Mouse (Mus musculus) ES-CJ7 (cell line): Measurements from ENCODE around the gene Slc12a9.

Experiments
- DNase-seq: peaks from one replicate; pipeline ENCODE4 v3.0.0; 2011; ENCODE audit warnings: low read depth, low spot score

Slc12a9 gene

DNA sequence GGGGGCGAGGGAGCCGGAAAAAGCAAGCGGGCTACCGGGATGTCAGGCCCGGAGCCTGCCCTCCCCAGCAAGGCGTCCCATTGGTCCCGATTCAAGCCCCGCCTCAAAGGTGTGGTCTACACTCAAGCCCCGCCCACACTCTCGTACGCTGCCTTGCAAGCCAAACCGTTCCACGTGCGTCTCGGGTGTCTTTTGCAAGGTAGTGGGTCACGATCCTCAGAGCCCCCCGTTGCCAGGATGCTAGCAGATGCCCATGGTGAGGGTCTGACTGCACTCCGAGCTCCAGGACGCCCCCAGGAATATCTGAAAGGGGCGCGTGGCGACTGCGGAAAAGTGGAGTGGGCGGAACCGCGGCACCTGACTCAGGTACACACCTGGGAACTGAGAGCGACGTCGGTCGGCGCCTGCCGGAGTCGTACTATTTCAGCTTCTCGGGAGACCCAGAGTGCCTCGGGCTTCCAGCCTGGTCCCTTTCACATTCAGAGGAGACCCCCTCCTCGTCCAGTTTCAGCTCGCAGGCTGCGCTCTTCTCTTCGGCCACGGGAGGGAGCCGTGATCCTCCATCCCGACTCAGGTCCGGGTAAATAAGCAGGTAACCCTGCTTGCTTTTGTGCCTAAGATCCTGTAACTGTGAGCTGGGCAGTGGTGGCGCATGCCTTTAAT, at the start of gene Slc12a9:
TSS of gene Slc12a9 (minus strand) at position 86 of the 663 bp plus-strand sequence.
- DNase-seq, result peak; percentile 96

DNA sequence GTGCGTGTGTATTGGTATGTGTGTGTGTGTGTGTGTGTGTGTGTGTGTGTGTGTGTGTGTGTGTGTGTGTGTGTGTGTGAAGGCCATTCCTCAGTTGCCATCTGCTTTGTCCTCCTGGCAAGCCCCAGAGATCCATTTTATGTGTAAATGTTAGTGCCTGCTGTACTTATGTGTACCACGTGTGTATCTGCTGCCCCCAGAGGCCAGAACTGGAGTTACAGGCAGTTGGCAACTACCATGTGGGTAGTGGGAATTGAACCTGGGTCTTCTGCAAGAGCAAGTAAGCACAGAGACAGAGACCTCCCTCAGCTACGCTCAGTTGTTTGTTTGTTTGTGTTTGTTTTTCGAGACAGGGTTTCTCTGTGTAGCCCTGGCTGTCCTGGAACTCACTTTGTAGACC, 47.8 kb upstream of the Slc12a9 start:
- DNase-seq, result peak; percentile 91

DNA sequence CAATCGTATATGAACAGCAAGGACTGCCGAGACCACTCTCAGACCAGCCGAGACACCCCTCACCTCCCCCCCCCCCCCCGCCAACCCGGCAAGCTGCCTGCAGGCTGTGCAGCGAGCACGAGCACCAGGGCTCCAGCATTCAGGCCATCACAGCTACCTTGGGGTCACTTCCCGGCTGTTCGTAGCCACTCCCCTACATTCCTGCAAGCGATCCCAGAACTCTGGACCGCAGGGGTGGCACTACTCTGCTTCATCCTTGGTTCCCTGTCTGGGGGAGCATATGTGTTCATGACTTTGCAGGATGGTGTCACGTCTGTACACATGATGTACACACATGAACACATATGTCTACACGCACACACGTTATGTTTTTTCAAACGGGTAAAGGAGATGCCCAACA, 44.2 kb upstream of the Slc12a9 start:
- no peak for DNase-seq

DNA sequence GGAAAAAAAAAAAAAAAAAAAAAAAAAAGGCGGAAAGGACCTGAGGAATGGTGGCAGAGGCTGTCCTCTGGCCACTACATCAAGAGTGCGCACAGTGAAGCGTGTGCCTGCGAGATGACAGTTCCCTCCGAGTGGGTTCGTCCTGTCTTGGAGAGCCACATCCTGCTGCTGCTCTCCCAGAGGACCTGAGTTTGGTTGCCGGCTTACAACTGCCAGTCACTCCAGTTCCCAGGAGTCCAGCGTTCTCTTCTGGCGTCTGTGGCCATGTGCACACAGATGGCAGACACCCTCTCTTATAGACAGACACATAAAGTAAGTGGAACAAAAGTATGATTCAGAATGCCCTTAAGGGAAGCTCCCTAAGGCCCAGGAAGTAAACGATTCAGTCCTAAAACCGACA, 43.8 kb upstream of the Slc12a9 start:
- no peak for DNase-seq

DNA sequence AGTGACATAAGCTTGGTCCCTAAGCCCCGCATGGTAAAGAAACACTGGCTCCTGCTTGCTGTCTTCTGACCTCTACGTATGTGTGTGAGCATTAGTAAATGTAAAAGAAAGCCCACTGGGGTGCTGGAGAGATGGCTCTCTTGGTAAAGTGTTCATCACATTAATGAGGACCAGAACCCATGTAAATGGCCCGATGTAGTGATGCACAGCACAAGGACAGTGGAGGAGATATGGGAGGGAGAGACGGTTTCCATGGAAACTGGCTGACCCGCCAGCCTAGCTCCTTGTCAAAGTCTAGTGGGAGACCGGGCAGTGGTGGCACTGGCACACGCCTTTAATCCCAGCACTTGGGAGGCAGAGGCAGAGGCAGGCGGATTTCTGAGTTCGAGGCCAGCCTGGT, 43.3 kb upstream of the Slc12a9 start:
- no peak for DNase-seq

DNA sequence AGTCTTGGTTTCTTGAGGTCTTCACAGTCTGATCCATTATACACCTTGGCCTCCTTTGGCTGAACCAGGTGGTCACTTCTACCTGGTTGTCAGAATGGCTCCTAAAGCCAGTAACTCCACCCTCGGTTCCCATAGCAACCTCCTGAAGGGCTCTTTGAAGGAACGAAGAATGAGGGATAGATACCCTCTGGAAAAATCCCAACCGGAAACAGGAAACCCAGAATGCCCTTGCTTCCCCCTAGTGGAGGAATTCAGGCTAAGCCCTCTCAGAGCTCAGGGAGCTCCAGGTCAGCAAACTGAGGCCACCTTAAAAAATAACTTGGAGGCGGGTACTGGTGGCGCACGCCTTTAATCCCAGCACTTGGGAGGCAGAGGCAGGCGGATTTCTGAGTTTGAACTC, 42.8 kb upstream of the Slc12a9 start:
- peak; percentile 87 for DNase-seq

DNA sequence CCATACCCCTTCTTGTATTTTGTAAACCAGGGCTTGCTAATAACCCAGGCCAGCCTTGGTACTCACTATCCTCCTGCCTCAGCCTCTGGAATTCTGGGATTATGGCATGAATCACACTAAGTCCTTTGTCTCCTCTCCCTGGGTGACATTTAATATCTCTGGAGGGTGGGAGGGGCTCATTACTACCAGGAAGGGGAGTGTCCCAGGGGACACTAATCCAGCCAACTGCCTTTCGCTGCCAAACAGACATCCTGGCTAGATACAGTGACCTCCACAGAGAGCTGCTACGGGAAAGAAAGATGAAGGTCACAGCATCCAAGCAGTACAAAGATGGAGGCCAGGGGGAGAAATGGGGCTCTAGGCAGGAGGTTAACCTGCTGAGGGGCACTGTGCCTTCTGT, 42.2 kb upstream of the Slc12a9 start:
- peak; percentile 39 for DNase-seq

DNA sequence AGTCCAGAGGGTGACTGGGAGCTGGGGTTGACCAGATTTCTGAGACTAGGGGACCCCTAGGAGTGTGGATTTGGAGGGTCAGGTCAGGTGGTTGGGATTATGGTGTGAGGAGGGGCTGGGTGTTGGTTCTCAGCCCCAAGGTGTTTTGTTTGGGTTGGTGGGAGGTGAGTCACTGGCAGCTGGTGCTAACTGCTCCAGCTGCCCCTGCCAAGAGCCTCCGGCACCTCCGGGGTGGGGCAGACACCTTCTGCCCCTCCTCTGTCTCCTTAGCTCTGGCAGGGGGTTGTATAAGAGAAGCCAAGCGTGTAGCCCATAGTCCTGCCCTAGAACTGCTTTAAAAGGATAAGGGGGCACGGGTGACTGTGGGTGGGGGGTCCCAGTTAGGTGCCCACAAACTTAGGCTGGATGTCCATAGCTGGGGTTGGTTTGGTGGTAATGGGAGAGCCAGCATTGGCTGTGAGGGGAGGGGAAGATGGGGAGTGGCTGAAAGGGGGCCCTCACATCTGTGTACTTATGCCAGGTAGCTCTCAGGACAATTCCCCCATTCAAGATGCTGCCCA, 41.2 kb upstream of the Slc12a9 start:
- DNase-seq, result no peak

DNA sequence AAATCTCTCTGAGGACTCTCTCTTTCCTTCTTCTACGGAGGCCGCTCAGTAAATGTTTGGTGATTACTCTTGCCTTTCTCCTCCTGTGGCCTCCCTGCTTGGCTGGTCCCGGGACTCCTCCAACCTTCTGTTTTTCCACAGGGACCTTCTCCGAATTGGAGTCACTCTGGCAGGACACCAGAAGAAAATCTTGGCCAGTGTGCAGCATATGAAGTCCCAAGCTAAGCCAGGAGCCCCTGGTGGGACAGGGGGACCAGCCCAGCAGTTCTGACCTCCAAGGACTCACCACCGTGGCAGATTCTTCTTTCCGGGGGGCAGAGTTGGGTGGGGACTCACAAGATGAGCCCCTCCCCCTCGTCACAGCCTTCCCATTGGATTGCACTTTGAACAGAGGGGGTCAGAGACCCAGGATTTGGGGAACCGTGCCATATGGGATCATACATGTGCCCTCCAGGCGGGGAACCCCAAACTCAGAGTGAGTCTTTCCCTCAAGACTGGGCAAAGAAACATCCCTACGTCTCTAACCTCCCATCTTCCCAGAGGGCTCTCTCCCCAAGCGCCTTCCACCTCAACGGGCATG, 40.1 kb upstream of the Slc12a9 start:
- no peak for DNase-seq

DNA sequence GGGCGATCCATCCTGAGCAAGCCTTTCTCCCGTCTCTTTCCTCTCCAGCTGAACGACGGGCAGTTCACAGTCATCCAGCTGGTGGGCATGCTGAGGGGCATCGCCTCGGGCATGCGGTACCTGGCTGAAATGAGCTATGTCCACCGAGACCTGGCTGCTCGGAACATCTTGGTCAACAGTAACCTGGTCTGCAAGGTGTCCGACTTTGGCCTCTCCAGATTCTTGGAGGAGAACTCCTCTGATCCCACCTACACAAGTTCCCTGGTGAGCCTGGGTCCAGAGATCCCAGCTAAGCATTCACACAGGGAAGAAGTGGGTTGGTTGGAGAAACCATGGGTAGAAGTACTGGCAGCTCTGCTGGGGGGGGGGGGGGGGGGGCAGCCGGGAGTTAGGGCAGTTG, 36.3 kb upstream of the Slc12a9 start:
- no peak for DNase-seq

DNA sequence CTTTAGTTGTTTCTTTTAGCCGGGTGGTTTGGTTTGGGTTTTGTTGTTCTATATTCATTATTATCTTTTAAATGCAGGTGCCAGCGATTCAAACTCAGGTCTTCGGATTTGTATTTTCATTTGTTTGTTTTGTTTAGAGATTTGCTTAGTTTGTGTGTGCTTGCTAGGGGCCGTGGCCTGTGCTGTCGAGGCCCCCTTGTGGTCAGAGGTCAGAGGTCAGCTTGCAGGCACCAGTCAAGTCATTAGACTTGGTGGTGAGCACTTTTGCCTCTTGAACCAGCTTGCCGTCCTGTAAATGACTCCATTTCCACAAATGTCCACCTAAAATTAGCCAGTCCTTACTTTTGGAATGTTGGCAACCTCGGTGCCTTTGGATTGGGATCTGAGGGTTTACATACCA, 25.0 kb upstream of the Slc12a9 start:
- peak; percentile 62 for DNase-seq

DNA sequence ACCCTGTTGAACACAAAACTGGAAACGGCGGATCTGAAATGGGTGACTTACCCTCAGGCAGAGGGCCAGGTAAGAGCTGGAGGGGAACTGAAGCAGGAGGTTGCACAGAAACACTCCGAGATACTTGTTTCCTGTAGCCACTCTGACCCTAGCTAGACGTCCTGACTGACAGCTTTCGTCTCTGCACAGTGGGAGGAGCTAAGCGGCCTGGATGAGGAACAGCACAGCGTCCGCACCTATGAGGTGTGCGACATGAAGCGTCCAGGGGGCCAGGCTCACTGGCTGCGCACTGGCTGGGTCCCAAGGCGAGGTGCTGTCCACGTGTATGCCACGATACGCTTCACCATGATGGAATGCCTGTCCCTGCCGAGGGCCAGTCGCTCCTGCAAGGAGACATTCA, 20.7 kb upstream of the Slc12a9 start:
- no peak for DNase-seq

DNA sequence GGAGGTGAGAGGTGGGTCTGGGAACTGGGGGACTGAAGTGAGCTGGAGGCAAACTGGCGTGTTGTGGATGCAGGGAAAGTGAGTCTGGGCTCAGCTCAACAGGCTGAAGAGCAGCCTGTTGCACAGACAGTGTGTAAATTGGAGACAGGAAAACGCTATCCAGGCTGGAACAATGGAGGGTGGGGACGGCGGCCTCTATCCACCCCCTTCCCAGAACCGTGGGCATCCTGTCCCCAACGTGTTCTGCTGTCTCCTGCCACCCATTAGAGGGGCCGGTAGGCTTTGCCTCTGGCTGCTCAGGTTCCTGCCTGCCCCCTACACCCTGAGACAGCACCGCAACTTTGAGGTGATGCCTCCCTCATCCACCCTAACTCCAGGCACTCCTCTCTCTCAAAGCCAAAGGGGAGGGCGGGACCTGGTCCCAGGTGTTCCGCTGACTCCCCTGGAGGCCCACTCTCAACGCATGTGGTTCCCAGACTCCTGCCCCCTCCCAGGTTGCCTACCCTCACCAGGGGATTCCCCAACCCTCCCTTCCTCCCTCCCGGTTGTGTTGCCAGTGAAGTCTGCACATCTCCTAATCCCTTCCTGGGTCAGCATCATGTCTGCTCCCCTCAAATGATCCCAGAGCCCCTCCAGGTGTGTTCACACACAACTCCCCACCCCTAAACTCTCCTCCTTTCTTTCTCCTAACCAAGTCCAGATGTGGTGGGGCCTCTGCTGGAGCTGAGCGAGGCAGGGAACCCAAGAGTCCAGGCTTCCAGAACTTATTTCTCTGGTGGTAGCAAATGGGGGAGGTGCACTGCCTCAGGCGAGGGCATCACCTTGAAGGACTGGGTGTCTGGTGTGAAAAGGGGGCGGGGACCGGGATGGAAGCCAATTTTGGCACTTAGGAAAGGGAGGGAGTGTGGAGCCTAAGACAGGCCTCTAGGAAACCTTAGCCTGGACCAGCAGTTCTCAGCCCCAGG, 18.9 kb upstream of the Slc12a9 start:
- peak; percentile 91 for DNase-seq

DNA sequence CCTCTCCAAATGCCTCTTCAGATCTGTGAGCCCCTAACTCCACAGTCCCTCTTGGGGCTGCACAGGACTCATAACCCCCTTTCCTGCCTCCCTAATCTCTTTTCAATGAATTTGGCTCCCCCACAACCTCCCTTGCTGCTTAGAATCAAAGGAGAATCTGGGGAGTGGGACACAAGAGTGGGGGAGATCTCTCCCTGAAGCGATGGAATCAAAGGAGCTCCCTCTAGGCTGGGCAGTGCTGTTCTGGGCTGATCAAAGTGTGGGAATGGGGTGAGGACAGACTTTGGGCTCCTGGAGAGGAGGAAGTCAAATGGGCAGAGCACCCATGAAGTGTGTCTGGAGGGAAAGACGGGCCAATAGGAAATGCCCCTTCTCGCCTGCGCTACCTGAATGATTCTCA, 18.0 kb upstream of the Slc12a9 start:
- DNase-seq, result no peak

DNA sequence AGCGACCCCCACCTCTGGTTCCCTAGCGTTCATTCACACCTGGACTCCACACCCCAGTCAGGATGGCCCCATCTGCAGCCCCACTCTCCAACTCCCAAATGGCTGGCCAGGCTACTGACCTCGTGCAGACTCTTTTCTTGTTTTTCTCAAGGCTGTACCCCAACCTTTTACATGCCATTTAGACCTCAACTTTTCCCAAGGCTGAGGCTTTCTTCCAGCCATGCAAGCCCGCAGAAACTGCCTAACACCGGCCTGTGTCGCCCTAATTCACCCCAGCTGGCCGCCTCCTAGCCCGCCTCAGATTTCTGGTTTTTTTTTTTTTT, 17.6 kb upstream of the Slc12a9 start:
- DNase-seq, result no peak

DNA sequence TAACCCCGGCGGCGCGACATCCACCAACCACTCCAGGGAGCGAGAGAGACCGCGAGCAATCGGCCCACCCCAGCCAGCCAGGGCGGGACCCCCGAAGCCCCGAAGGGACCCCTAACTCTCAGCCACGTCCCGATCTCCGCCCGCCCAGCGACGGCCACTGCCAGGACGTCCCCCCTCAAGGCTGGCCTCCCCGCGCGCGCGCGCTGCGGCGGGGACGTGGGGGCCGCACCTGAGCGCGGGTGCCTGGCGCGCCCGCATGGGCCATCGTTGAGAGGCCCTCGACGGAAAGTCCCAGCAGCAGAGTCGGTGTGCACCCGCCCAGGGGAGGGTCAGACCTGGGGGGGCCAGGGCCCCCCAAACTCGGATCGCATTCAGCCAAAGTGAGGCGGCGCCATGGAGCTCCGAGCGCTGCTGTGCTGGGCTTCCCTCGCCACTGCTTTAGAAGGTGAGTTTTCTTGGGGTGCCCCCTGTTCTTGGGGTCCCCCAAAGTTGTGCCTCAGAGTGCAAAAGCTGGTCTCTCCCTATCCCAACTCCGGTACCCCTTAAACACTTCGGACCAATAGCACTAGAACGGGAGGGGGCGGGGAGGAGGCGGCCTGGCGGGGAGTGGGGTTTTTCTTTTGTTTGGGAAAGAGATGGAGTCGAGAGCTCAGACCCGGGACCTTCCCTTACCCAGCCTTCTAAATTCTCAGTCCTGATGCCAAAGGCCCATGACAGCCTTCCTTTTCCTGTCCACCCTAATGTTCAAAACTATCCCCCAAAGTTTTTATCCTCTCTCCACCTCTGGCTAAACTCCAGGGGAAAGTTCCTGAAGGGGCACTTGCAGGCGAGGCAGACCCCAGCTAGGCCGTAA, 17.0 kb upstream of the Slc12a9 start:
- no peak for DNase-seq

DNA sequence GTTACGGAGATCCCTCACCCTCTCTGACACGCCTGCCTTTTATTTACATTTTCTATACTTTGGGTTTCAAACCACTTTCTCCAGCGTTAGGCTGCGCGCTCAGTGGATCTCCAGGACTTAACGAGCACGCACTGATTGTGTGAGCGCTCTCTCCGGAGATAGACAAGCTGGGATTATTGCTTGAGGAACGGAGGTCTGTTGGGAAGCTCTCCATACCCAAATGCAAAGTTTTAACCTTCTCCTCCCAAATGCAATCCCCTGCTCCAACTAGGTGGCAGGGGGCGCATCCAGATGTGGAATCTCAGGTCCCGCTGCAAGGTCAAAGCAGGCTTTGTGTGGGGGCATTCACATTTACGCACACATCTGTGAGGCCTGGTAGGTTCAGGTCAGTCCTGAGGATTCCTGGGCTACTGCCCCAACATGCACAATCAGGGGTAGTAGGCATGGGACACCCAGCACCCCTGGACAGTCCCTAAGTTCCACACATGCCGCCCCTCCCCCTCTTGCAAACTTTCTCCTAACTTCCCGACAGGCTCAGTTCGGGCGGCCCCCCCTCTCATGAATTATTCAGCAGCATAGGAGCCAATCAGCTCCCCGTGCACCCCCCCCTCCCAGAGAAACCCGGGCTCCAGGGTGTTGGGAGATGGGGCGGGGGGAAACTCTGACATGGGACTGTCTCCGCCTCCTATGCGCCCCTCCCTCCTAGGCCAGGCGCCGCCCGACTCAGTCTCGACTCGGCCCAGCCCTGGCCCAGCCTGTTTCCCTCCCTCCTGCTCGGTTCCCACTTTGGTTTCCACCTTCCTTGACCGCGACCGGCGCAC, 16.2 kb upstream of the Slc12a9 start, which contains the start of gene Ephb4:
TSS of gene Ephb4 (plus strand) at position 726 of the 821 bp plus-strand sequence.
- DNase-seq, result peak; percentile 97

DNA sequence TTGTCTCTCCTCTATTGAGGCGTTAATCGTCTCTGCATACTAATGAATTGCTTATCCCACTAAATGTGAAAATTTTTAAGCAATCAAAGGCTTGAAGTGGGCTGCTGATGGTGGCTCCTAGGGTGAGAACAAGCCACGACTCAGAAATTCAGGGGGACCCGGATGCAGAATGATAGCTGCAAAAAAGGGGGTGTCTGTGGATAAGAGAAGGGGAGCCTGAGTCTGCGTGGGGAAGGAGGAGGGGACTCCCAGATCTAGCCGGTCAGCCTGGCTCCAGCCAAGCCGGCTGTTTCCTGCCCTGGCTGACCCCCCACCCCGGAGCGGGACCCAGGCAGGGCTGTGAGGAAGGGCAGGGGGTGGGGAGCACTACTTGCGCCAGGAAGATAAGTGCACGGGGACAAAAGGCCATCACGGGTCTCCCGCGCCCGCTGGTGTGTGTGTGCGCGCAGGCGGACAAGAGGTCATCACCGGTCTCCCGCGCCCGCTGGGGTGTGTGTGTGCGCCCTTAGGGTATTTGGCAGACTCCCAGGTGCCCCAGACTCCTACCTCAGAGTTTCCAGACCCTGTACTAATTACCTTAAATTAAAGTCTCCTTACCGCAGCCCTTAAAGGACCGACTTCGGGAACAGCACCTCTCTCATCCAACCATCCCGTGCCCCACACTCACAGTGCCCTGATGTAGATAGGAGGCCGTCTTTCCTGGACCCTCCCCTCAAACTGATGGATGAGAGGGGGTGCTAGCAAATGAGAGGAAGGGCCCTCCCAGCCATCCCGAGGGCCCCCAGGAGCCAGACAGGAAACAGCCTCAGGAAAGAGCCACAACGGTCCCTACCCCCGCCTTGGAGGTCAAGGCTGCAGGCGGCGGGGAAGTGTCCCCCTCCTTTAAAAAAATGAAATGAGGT, 15.3 kb upstream of the Slc12a9 start:
- peak; percentile 42 for DNase-seq

DNA sequence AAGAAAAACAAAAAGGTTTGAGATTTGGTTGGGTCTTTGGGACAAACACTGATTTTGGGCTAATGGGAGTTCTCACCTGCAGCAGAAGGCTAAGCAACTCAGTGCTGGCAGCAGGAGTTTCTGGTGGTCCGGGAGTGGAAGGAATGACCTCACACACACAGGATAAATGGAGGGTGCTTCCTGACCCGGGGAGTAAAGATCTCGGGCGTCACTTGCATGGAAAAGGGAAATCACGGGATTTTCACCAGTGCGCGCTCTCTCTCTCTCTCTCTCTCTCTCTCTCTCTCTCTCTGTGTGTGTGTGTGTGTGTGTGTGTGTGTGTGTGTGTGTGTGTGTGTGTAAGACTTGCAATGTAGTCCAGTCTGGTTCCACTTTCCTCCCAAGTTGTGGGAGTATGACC, 14.5 kb upstream of the Slc12a9 start:
- DNase-seq, result no peak
